Mouse (Mus musculus) hindbrain, embryonic 10.5 days (tissue): Measurements from ENCODE around the gene Snapc1. TPM values are rescaled to one million over a fixed set of nuclear protein-coding genes. Genes with fewer than 3 reads are reported as not detected.
A peak's percentile ranks its signal among the peaks of the same experiment; 100 is the strongest.

Source experiments
- DNase-seq: peaks from one replicate; pipeline ENCODE4 v3.0.0-alpha.2; 2017; ENCODE audit warnings: low spot score
- H3K27ac ChIP-seq: fragments of 300-500 bp; sonication (generic); 2 replicates; pipeline ENCODE4 v1.5.1; 2016; ENCODE audit warnings: mild to moderate bottlenecking, moderate library complexity
- H3K27me3 ChIP-seq: fragments of 300-500 bp; sonication (generic); 2 replicates; pipeline ENCODE4 v1.6.1; 2016; ENCODE audit warnings: mild to moderate bottlenecking; ENCODE audit not compliant: poor library complexity, insufficient read depth, severe bottlenecking
- H3K36me3 ChIP-seq: fragments of 300-500 bp; sonication (generic); 2 replicates; pipeline ENCODE4 v1.6.1; 2016; ENCODE audit warnings: mild to moderate bottlenecking, moderate library complexity
- H3K4me1 ChIP-seq: fragments of 300-500 bp; sonication (generic); replicated peaks from 2 replicates; pipeline ENCODE4 v1.6.1; 2016; ENCODE audit warnings: mild to moderate bottlenecking
- H3K4me3 ChIP-seq: fragments of 300-500 bp; sonication (generic); 2 replicates; pipeline ENCODE4 v1.5.1; 2016; ENCODE audit warnings: mild to moderate bottlenecking, moderate library complexity
- H3K9me3 ChIP-seq: fragments of 300-500 bp; sonication (generic); 2 replicates; pipeline ENCODE4 v1.6.1; 2016; ENCODE audit warnings: mild to moderate bottlenecking, moderate library complexity
- WGBS: fragments of 180-500 bp; shearing (Covaris S2); methylation state at CpG from one replicate; pipeline ENCODE4 v1.1.7; 2016; 5-methylcytosine and 5-hydroxymethylcytosine counted together
- polyA plus RNA-seq: library from polyadenylated mRNA; unstranded; fragments of >200 nt; fragmentation: Nextera tagmentation; extraction: Ambion mirVana; gene quantifications from 2 replicates; pipeline ENCODE4 v1.2.1, GENCODE M21; 2016

The Snapc1 gene
- polyA plus RNA-seq, 1 experiment from 2014 or later, result 19.7 TPM

DNA sequence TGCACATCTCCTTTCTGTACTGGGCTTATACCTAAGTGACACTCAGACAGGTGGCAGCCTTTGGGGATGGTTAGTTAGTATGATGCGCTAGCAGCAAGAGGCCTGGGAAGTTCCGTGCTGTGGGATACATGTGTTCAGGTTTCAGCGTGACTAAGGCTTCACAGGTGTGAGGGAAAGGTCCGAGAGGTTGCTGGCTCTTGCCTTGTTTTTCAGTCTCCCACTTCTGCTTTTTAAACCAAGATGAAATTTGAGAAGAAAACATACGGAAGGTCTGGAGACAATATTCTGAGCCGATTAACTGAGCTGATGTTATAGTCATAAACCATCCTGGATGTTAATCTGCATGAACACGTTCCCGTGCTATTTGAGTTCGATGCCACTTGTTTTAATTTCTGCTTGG, 38.2 kb downstream of the Snapc1 start:
- no peaks in the 10 kb centered on the region for H3K9me3 ChIP-seq
- peaks cover 8% of the 10 kb centered on the region for H3K4me1 ChIP-seq
- H3K36me3 ChIP-seq, result no peaks in the 10 kb centered on the region
- WGBS, result 85% methylated on average over 9 of the region's 9 CpGs
- H3K27me3 ChIP-seq, result peaks cover 22% of the 10 kb centered on the region
- H3K27ac ChIP-seq, result no peak overlapping the region
- no peak overlapping the region for H3K4me3 ChIP-seq
- DNase-seq, result no peak

- H3K9me3 ChIP-seq, result no peaks in the 10 kb centered on the region
- H3K4me1 ChIP-seq, result 0 out of 2 replicates have a peak, but pooled peaks cover 8% of the 10 kb centered on the region
- DNase-seq, result peak; percentile 49
- H3K27ac ChIP-seq, result no peak overlapping the region
- H3K36me3 ChIP-seq, result no peaks in the 10 kb centered on the region
- H3K4me3 ChIP-seq, result no peak overlapping the region
- 28% methylated on average over 8 of the region's 8 CpGs for WGBS
- H3K27me3 ChIP-seq, result no peaks in the 10 kb centered on the region
Measured at GRCm38 (mm10) chr12:74009448-74009911, 45.2 kb downstream of the Snapc1 start.

DNA sequence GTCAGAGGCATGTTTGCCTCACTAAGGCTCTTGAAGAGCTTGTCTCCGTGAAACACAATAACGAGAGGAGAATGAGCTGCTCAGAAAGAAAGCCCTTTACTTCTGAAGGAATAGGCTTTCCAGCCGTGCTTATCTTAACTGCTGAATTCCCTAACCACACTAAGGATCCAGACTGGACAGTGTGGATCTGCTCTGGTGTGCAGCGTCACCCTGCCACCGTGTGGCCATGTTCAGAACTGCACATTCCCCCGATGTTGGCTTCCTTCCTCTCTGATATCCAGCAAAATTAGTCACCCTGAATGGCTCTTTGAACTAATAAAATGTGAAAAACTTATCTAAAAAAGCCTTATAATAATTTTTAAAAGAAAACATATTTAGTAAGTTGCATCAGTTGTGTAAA, 49.5 kb downstream of the Snapc1 start:
- peak; percentile 80 for DNase-seq
- Histone ChIP-seq H3K36me3 (no peaks in the 10 kb centered on the region), H3K27ac (no peak overlapping the region), H3K4me1 (0 out of 2 replicates have a peak, but pooled peaks cover 8% of the 10 kb centered on the region), H3K9me3 (no peaks in the 10 kb centered on the region), H3K4me3 (no peak overlapping the region), H3K27me3 (no peaks in the 10 kb centered on the region)
- WGBS, result 3% methylated on average over 6 of the region's 6 CpGs

DNA sequence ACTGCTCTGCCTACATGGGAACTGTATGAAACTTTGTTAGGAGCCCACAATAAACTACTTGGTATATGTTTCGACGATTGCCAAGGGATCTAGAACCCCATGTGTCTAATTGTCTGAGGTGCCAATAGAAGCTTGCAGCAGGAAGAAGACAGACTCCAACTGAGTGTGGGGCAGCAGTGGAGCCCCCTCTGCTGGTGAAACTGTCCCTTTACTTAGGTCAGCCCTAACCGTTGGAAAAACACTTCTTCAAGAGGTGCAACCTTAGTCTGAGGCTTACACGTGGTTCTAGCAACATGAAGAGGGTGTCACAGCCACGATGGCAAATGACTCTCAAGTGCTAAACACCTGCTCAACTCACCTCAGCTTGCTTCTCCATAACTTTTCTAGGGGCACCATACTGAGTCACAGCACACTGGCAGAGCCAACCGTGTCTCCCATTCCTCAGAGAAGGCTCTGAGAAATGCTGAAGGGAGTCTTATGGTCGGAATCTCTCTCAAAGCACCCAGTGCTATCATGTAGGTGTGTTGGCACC, 50.5 kb downstream of the Snapc1 start:
- DNase-seq, result no peak
- H3K27ac ChIP-seq, result no peak overlapping the region
- H3K4me1 ChIP-seq, result 0 out of 2 replicates have a peak, but pooled peaks cover 8% of the 10 kb centered on the region
- H3K27me3 ChIP-seq, result no peaks in the 10 kb centered on the region
- 62% methylated on average over 7 of the region's 7 CpGs for WGBS
- no peak overlapping the region for H3K4me3 ChIP-seq
- no peaks in the 10 kb centered on the region for H3K9me3 ChIP-seq
- H3K36me3 ChIP-seq, result no peaks in the 10 kb centered on the region

DNA sequence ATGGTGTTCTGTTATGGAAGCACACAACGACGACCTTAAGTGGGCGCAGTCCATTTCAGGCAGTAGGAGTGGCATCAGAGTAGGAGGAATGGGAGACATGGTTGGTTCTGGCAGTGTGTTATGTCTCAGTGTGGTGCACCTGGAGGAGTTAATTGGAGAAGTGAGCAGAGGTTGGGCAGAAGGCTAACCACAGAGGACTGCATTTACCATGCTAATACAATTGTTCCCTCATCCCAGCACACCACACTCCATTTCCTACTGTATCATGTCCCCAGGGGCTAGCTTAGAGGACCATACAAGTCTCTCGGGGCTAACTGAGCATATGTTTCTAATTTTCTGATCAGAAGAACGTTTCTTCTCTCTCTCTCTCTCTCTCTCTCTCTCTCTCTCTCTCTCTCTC, 51.2 kb downstream of the Snapc1 start:
- Histone ChIP-seq H3K27ac (no peak overlapping the region), H3K4me3 (no peak overlapping the region), H3K36me3 (no peaks in the 10 kb centered on the region), H3K4me1 (0 out of 2 replicates have a peak, but pooled peaks cover 8% of the 10 kb centered on the region), H3K27me3 (no peaks in the 10 kb centered on the region), H3K9me3 (no peaks in the 10 kb centered on the region)
- WGBS, result 83% methylated on average over 5 of the region's 5 CpGs
- no peak for DNase-seq

DNA sequence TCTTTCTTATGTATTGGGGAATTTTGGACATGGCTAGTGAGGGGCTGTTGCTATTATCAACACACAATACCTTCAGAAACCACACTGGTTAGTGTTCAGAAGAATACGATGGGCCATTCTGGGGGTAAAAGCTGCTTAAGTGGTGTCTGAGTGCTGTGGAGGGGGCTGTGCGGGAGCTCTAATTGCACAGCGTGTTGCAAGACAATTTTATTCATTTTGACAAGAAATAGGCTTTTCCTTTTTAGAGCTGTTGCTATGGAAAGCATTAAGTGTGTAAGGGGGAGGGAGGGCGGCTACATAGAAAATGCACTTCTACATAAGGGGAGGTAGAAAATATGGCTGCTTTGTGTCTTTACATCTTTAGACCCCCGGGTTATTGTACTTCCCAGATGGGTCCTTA, 59.0 kb downstream of the Snapc1 start:
- no peak for DNase-seq
- H3K9me3 ChIP-seq, result no peaks in the 10 kb centered on the region
- no peak overlapping the region for H3K27ac ChIP-seq
- 86% methylated on average over 5 of the region's 5 CpGs for WGBS
- H3K4me3 ChIP-seq, result no peak overlapping the region
- no peaks in the 10 kb centered on the region for H3K36me3 ChIP-seq
- H3K27me3 ChIP-seq, result no peaks in the 10 kb centered on the region
- H3K4me1 ChIP-seq, result no peaks in the 10 kb centered on the region

- H3K27ac ChIP-seq, result no peak overlapping the region
- WGBS, result 96% methylated on average over 2 of the region's 2 CpGs
Measured at GRCm38 (mm10) chr12:74024912-74025311, 60.6 kb downstream of the Snapc1 start.

More at GRCm38 (mm10) chr12:74024912-74025311, 60.6 kb downstream of the Snapc1 start:
- DNase-seq, result no peak
- Histone ChIP-seq H3K27me3 (no peaks in the 10 kb centered on the region), H3K4me3 (no peak overlapping the region), H3K9me3 (no peaks in the 10 kb centered on the region), H3K36me3 (no peaks in the 10 kb centered on the region), H3K4me1 (no peaks in the 10 kb centered on the region)

Other genes with a start within 250 kb of the Snapc1 start
- gene Hif1a, start 63.1 kb upstream of the Snapc1 start, polyA plus RNA-seq, result 83.4 and 93.6 TPM in 2 replicates
- gene Gm49321, start 26.8 kb upstream of the Snapc1 start, polyA plus RNA-seq, result 14.2 and 16.3 TPM in 2 replicates
- gene Syt16, start 33.2 kb downstream of the Snapc1 start, polyA plus RNA-seq, result 1.8 and 5.1 TPM in 2 replicates